Mouse (Mus musculus) heart, adult 9 months (tissue): ENCODE measurements around the gene Nagpa.
A peak's percentile ranks its signal among the peaks of the same experiment; 100 is the strongest.

Experiments
- DNase-seq, 2 experiments: peaks; one replicate each; pipeline ENCODE4 v3.0.0; 2022; ENCODE audit warnings: low spot score in 2 of 2

The Nagpa gene

GRCm38 (mm10) chr16:5195080-5195479 lies 8.7 kb downstream of the Nagpa start:
- DNase-seq = peak; percentile 50 to 57

- peak; percentile 45 to 55 for DNase-seq
Observed at GRCm38 (mm10) chr16:5186234-5186633, 17.6 kb downstream of the Nagpa start.

- DNase-seq = no peak
Observed at GRCm38 (mm10) chr16:5185691-5186090, 18.1 kb downstream of the Nagpa start.

GRCm38 (mm10) chr16:5184956-5185355 lies 18.9 kb downstream of the Nagpa start:
- DNase-seq = no peak

- DNase-seq = no peak
Observed at GRCm38 (mm10) chr16:5184101-5184500, 19.7 kb downstream of the Nagpa start.

GRCm38 (mm10) chr16:5183310-5183975 lies 20.4 kb downstream of the Nagpa start:
- no peak for DNase-seq

- DNase-seq = no peak
Observed at GRCm38 (mm10) chr16:5172636-5173035, 31.2 kb downstream of the Nagpa start.

- DNase-seq = peak; percentile 53 to 67
Observed at GRCm38 (mm10) chr16:5168829-5169228, 35.0 kb downstream of the Nagpa start.

- no peak for DNase-seq
Observed at GRCm38 (mm10) chr16:5168038-5168437, 35.8 kb downstream of the Nagpa start.

GRCm38 (mm10) chr16:5164327-5164726 lies 39.5 kb downstream of the Nagpa start:
- no peak for DNase-seq

- DNase-seq = no peak
Observed at GRCm38 (mm10) chr16:5159248-5159647, 44.6 kb downstream of the Nagpa start.

- DNase-seq = no peak
Observed at GRCm38 (mm10) chr16:5157113-5157512, 46.7 kb downstream of the Nagpa start.

GRCm38 (mm10) chr16:5156495-5156894 lies 47.3 kb downstream of the Nagpa start:
- no peak for DNase-seq

- DNase-seq = no peak
Observed at GRCm38 (mm10) chr16:5155014-5155413, 48.8 kb downstream of the Nagpa start.

- no peak for DNase-seq
Observed at GRCm38 (mm10) chr16:5153299-5154026, 50.3 kb downstream of the Nagpa start.

- DNase-seq = no peak
Observed at GRCm38 (mm10) chr16:5150544-5150943, 53.3 kb downstream of the Nagpa start.

- DNase-seq = no peak
Observed at GRCm38 (mm10) chr16:5147037-5147385, 56.8 kb downstream of the Nagpa start, which contains the start of gene Sec14l5. TSS of gene Sec14l5 (plus strand) at chr16:5147109.

GRCm38 (mm10) chr16:5146367-5147036 lies 57.3 kb downstream of the Nagpa start:
- DNase-seq = peak; percentile 63 to 68

- DNase-seq = peak; percentile 40 to 73
Observed at GRCm38 (mm10) chr16:5145570-5145969, 58.2 kb downstream of the Nagpa start.
